Mouse (Mus musculus): ENCODE results near the gene Optn. TPM values are rescaled to one million over a fixed set of nuclear protein-coding genes. Genes with fewer than 3 reads are reported as not detected.

Gene Optn
- total and polyA plus RNA-seq, 2 experiments from 2014 or later: 28.7 to 35.0 TPM

DNA sequence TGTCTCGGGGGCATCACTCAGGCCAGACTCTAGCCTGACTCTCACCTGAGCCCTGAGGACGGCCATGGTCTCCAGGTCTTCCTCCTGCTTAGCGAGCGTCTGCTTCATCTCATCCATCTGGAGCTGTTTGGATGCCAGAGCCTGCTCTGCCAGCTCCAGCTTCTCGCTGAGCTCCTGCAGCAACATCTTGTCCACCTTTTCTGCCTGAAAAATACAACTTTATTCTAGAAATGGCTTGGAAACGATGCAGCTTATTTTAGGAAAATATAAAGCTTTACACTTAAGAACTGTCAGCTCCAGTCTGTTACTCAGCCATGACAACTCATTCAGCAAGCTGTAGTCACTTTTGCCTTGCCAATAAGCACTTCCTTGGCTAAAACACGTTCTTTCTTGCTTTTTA lies 32.6 kb downstream of the Optn start:
- H3K36me3 ChIP-seq (ENCODE audit: insufficient read depth, low read length): peaks cover 23% of the 10 kb centered on the region
- H3K27ac ChIP-seq (ENCODE audit: low read depth, low read length): no peak overlapping the region
- ATAC-seq (ENCODE audit: low FRiP score) (no peak), DNase-seq (ENCODE audit: low spot score) (no peak)
- no peaks in the 10 kb centered on the region for H3K4me1 ChIP-seq (ENCODE audit: insufficient read depth, low read length)
- H3K9me3 ChIP-seq (ENCODE audit: low read length): no peaks in the 10 kb centered on the region
- no peak overlapping the region for H3K4me2 ChIP-seq (ENCODE audit: low read depth, low read length, poor library complexity, severe bottlenecking)
- WGBS: 82% methylated on average over 7 of the region's 7 CpGs
- no peaks in the 10 kb centered on the region for H3K27me3 ChIP-seq (ENCODE audit: insufficient read depth, low read length)
- no peak overlapping the region for H3K9ac ChIP-seq (replicated peaks; ENCODE audit: low read length, poor library complexity, severe bottlenecking)
- no peak for TF ChIP-seq CTCF (IDR thresholded peaks at IDR 0.05)
- H3K4me3 ChIP-seq (ENCODE audit: low read depth, low read length): no peak overlapping the region

DNA sequence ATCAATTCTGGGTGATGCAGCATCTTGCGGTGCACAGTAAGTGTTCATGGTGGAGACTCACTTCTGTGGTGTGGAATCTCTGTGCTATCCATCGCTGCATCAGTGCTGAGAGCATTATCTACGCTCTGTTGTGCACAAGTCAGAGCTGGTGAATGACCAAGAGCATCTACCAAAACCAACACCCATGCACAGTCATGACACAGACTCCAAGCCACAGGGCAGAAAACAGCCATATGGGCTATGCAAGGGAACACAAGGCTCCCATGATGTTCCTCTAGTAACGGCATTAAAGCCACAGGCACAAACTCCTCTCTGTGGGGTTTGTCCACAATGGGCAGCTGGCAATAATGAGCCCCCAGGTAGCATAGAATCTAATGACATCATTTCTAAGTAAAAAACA lies 34.0 kb downstream of the Optn start:
- no peak for TF ChIP-seq CTCF (IDR thresholded peaks at IDR 0.05)
- H3K9me3 ChIP-seq (ENCODE audit: low read length): no peaks in the 10 kb centered on the region
- H3K36me3 ChIP-seq (ENCODE audit: insufficient read depth, low read length): peaks cover 20% of the 10 kb centered on the region
- H3K4me2 ChIP-seq (ENCODE audit: low read depth, low read length, poor library complexity, severe bottlenecking): no peak overlapping the region
- no peak overlapping the region for H3K9ac ChIP-seq (replicated peaks; ENCODE audit: low read length, poor library complexity, severe bottlenecking)
- no peak overlapping the region for H3K4me3 ChIP-seq (ENCODE audit: low read depth, low read length)
- ATAC-seq (ENCODE audit: low FRiP score) (no peak), DNase-seq (ENCODE audit: low spot score) (peak; percentile 46)
- 84% methylated on average over 4 of the region's 4 CpGs for WGBS
- no peak overlapping the region for H3K27ac ChIP-seq (ENCODE audit: low read depth, low read length)
- H3K4me1 ChIP-seq (ENCODE audit: insufficient read depth, low read length): no peaks in the 10 kb centered on the region
- no peaks in the 10 kb centered on the region for H3K27me3 ChIP-seq (ENCODE audit: insufficient read depth, low read length)

DNA sequence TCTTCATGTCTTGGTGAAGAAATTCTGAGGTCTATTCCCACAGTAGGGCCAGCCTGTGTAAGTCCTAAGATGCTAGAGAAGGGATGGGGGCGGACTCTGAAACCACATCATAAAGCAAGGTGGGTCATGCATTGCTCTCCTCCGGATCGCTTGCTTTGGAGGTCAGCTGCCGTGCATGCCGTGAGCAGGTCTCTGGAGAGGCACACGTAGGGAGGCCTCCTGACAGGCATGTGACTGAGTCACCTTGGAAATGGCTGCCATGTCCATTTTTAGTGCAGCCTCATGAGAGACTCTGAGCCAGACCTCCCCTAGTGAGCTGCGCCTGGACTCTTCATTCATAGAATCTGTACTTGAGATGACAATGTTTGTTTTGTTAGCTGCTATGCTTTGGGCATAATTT lies 35.8 kb downstream of the Optn start:
- 89% methylated on average over 7 of the region's 7 CpGs for WGBS

DNA sequence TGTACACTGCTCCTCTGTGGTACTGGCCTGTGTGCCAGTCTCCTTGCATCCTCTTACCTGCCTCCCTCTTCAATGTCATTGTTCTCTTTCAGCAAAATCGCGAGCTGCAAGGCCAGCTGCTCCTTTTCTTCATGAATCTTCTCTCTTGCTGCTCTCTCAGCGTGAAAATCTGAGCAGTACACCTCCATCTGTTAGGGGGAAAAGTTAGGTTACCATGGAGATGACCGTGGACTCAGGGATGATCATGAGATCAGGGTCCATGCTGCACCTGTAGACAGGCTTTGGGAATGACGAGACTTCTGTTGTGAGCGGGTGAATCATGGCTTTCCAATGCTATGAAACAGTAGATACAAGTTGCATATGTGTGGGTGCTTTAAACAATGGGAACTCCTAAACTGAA lies 36.8 kb downstream of the Optn start:
- Histone ChIP-seq H3K9me3 (ENCODE audit: low read length) (no peaks in the 10 kb centered on the region), H3K36me3 (ENCODE audit: insufficient read depth, low read length) (peaks cover 20% of the 10 kb centered on the region), H3K4me1 (ENCODE audit: insufficient read depth, low read length) (no peaks in the 10 kb centered on the region), H3K27ac (ENCODE audit: low read depth, low read length) (no peak overlapping the region), H3K27me3 (ENCODE audit: insufficient read depth, low read length) (no peaks in the 10 kb centered on the region), H3K4me2 (ENCODE audit: low read depth, low read length, poor library complexity, severe bottlenecking) (no peak overlapping the region), H3K9ac (replicated peaks; ENCODE audit: low read length, poor library complexity, severe bottlenecking) (no peak overlapping the region), H3K4me3 (ENCODE audit: low read depth, low read length) (no peak overlapping the region)
- DNase-seq (ENCODE audit: low spot score) (peak; percentile 63), ATAC-seq (ENCODE audit: low FRiP score) (no peak)
- WGBS: 57% methylated on average over 6 of the region's 6 CpGs
- no peak for TF ChIP-seq CTCF (IDR thresholded peaks at IDR 0.05)

More for the DNA sequence above, 35.8 kb downstream of the Optn start:
- DNase-seq (ENCODE audit: low spot score) (no peak), ATAC-seq (ENCODE audit: low FRiP score) (no peak)
- H3K4me3 ChIP-seq (ENCODE audit: low read depth, low read length): no peak overlapping the region
- no peak overlapping the region for H3K4me2 ChIP-seq (ENCODE audit: low read depth, low read length, poor library complexity, severe bottlenecking)
- no peaks in the 10 kb centered on the region for H3K27me3 ChIP-seq (ENCODE audit: insufficient read depth, low read length)
- TF ChIP-seq CTCF (IDR thresholded peaks at IDR 0.05): no peak
- no peak overlapping the region for H3K9ac ChIP-seq (replicated peaks; ENCODE audit: low read length, poor library complexity, severe bottlenecking)
- H3K9me3 ChIP-seq (ENCODE audit: low read length): no peaks in the 10 kb centered on the region
- no peaks in the 10 kb centered on the region for H3K4me1 ChIP-seq (ENCODE audit: insufficient read depth, low read length)
- H3K27ac ChIP-seq (ENCODE audit: low read depth, low read length): no peak overlapping the region
- H3K36me3 ChIP-seq (ENCODE audit: insufficient read depth, low read length): peaks cover 20% of the 10 kb centered on the region

DNA sequence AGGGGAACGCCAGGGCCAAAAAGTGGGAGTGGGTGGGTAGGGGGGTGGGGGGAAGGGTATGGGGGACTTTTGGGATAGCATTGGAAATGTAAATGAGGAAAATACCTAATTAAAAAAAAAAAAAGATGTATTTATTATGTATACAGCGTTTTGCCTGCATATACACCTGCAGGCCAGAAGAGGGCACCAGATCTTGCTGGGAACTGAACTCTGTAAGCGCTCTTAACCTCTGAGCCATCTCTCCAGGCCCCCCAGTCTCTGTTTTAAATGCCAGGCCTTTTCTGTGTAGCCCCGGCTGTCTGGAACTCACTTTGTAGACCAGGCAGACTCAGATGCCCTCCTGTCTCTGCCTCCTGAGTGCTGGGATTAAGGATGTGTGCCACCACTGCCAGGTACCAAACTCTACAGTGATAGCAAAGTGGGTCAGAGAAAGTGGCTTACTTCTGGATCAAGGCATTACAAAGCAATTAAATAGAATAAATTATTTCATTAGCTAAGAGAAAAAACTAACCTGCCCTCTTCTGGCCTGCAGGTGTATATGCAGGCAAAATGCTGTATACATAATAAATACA lies 38.6 kb downstream of the Optn start:
- H3K27me3 ChIP-seq (ENCODE audit: insufficient read depth, low read length): no peaks in the 10 kb centered on the region
- no peak for DNase-seq (ENCODE audit: low spot score)
- ATAC-seq (ENCODE audit: low FRiP score): no peak
- no peak overlapping the region for H3K27ac ChIP-seq (ENCODE audit: low read depth, low read length)
- no peak overlapping the region for H3K9ac ChIP-seq (replicated peaks; ENCODE audit: low read length, poor library complexity, severe bottlenecking)
- H3K4me3 ChIP-seq (ENCODE audit: low read depth, low read length): no peak overlapping the region
- H3K4me2 ChIP-seq (ENCODE audit: low read depth, low read length, poor library complexity, severe bottlenecking): no peak overlapping the region
- H3K4me1 ChIP-seq (ENCODE audit: insufficient read depth, low read length): no peaks in the 10 kb centered on the region
- H3K9me3 ChIP-seq (ENCODE audit: low read length): no peaks in the 10 kb centered on the region
- 46% methylated on average over 3 of the region's 4 CpGs for WGBS
- peaks cover 16% of the 10 kb centered on the region for H3K36me3 ChIP-seq (ENCODE audit: insufficient read depth, low read length)
- TF ChIP-seq CTCF (IDR thresholded peaks at IDR 0.05): peak; percentile 28; the same call in 1 of the 2 replicates

DNA sequence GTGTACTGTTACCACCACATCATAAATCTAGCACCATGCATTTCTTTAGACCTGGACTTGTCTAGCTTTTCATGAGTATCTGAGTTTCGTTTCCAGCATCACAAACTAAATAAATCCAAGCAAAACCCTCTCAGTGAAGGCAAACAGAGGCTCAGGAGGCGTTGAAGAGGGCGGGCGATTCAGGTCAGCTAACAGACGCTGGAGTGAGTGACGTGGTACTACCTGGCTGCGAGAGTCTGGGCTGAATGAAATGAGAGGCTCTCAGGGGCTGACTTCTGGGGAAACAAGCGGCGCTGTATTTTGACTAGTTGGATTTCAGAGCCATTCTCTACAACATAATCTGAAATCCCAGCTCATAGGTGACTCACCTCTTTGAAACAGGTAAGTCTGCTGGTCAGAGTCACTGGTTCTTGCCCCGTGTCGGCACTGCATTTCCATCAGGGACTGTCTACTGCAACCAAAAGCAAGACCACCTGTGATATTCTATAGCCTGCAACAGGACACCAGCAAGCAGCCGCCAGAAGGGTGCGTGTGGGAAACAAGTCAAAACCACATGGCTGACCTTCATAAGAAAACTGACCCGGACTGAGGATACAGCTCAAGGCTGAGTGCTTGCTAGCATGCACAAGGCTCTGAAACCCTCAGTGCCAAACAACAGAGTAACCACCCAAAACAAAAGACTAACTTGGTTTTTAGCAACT lies 40.0 kb downstream of the Optn start:
- H3K27me3 ChIP-seq (ENCODE audit: insufficient read depth, low read length): no peaks in the 10 kb centered on the region
- ATAC-seq (ENCODE audit: low FRiP score) (no peak), DNase-seq (ENCODE audit: low spot score) (no peak)
- H3K27ac ChIP-seq (ENCODE audit: low read depth, low read length): no peak overlapping the region
- peaks cover 16% of the 10 kb centered on the region for H3K36me3 ChIP-seq (ENCODE audit: insufficient read depth, low read length)
- WGBS: 88% methylated on average over 14 of the region's 14 CpGs
- H3K4me2 ChIP-seq (ENCODE audit: low read depth, low read length, poor library complexity, severe bottlenecking): no peak overlapping the region
- H3K9ac ChIP-seq (replicated peaks; ENCODE audit: low read length, poor library complexity, severe bottlenecking): no peak overlapping the region
- no peak overlapping the region for H3K4me3 ChIP-seq (ENCODE audit: low read depth, low read length)
- H3K9me3 ChIP-seq (ENCODE audit: low read length): no peaks in the 10 kb centered on the region
- TF ChIP-seq CTCF (IDR thresholded peaks at IDR 0.05): no peak
- H3K4me1 ChIP-seq (ENCODE audit: insufficient read depth, low read length): no peaks in the 10 kb centered on the region
